In genomic region chr10:14100847-14101246, GRCm38 (mm10) we compare ENCODE assay signal across 1 mouse cellular context.
TF ChIP-seq lines count a peak whose summit lies in the region.

No protein-coding gene starts in this region.

TF ChIP-seq in CH12.LX, 34 proteins besides CTCF, POLR2A, EP300 and RAD21 (continued from another document):
- no peak; the same call in 1 of the 2 replicates for TF ChIP-seq SMC3 (IDR thresholded peaks at IDR 0.05; ENCODE audit: low read depth, low read length)
